Mouse (Mus musculus): ENCODE results near the gene Tmem59.

The Tmem59 gene

DNA sequence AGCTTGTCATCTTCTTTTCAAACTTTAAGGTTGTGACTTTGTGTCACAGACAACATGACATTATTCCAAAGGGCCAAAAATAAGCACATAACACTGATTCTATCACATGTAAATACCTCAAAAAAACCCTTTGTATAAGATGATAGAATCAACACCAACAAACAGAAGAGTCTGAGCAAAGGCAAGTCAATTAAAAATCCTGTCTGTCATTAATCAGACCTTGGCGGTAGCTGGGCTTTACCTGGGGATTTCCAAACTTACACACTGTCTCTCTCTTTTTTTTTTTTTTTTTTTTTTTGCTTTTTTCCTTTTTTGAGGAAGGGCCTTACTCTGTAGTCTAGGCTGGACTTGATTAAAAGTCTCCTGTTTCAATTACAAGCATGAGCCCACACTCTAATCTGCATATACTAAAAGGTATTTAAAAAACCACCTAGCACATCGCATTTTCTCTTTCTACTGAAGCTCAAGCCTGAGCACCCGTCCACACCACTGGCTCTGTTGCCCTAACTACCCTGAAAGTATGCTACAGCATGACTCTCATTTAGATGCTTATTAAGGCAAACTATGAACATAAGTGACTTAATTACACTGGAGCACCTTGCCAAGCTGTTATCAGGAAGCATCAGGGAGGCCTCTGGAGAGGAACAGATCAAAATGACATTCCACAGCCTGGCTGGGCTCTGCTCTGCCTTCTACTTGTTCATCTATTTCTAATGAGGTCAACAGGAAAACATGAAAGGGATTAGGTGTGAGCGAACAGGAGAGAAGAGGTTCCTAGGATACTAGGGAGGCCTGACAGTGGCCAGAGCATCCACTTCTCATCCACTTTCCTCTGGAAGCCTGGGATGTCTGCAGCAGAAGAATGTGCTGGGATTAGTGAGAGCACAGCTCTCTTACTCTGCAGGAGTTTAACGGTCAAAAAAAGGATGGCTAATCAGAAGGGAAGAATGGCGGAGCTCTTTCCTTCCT is 65.5 kb downstream of the Tmem59 start:
- DNase-seq (ENCODE audit: low read depth) = no peak

DNA sequence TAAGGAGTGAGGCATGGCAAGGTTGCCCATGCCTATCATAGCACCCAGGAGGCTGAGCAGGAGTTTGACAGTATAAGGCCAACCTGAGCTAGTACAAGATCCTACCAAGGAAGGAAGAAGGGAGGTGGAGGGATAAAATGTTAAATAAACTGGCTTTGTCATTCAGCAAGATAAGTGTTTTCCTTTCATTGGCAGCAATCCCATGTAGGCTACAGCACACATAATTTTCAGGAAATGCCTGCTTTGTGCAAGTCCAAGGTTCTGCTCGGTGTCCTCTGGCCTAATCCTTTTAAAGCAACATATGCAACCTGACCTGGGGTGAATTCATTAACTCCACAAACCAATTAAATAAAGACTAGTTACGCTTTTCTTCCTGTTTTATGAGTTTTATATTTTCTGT is 67.2 kb downstream of the Tmem59 start:
- DNase-seq (ENCODE audit: low read depth) = no peak

DNA sequence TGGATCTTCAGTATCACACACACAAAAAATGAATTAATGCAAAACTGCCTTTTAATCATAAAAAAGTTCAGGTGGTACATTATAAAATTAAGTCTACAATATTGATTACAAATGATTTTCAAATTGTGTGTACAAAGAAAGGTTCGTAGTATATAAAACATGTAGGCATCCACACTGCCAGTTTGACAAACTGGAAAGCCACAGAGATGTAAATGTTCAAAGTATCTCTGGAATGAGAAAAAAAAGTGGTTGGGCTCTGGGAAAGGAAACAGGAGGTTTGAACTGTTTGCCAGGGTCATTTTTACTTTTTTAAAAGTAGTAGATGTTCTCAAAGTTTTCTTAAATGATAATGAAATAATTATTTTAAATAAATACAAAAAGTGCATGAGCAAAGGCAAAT is 67.8 kb downstream of the Tmem59 start:
- DNase-seq (ENCODE audit: low read depth) = no peak

DNA sequence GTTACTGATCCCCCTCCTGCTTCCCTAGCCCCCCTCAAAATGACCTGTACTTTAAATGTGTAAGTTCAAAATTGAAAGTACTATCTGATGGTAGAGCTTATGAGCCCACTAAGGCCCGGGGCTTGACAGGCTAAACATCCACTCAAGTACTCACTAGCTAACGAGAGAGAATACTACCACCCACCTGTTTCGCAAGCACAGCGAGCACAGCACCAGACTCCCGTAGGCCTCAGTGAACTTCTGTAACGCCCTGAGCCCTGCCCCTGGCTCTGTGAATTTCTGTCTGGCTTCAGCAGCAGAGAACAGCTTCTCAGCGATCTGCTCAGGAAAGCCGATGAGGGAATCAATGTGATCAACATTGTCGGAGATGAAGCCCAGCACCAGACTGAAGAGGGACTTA is 68.9 kb downstream of the Tmem59 start:
- no peak for DNase-seq (ENCODE audit: low read depth)

DNA sequence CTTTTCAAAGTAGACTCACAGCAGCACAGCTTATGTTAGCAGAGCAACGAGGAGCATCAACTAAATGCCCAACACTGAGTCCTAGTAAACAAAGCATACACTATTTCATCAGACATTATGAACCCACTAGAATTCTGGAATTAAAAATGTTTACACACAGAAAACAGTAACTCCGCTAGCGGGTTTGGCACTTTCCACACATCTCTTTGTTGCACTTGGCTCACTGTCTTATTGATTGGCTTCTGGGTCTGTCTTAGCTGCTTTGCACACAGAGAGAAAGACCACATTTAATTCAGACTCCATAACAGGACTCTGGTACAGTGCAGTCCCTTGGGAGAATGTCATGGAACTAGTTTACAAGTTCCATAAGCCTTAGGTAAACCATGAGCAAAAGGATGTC is 69.9 kb downstream of the Tmem59 start:
- no peak for DNase-seq (ENCODE audit: low read depth)

DNA sequence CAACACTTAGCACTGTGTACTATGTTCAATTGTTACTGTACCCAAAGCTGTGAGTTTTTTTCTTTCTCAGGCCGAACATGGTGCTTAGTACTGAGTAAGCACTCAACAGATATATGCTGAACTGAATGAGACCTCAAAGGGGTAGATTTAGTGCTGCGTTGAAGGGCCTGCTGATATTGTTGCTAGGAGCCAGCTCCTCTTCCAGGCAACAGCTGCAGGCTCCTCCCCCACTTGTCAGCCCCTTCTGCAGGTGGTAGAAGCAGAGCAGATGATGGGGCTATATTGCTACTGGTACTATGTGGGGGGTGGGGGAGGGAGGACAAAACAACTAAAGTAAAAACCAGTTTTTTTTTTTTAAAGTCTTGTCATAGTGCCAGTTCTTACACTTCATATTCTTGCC is 71.3 kb downstream of the Tmem59 start:
- DNase-seq (ENCODE audit: low read depth) = no peak

DNA sequence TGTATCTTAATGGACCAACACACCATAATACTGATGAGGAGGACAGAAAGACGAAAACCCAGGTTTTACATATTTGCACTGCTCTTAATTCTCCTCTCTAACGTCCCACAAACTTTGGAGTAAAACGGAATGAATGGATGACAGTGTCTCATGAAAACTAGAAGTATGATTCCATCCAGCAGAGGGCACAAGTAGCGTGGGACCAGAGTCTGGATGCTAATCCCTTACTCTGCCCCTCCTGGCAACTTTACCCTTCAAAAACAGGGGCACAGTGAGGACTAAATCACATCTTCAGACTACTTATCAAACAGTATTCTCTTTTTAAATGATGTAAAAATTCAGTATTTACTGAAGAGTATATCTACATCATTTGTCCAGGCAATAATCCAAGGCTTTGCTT is 72.3 kb downstream of the Tmem59 start:
- DNase-seq (ENCODE audit: low read depth) = no peak
